Comparison of ENCODE assay signal across 17 mouse cellular contexts in the genomic region with DNA sequence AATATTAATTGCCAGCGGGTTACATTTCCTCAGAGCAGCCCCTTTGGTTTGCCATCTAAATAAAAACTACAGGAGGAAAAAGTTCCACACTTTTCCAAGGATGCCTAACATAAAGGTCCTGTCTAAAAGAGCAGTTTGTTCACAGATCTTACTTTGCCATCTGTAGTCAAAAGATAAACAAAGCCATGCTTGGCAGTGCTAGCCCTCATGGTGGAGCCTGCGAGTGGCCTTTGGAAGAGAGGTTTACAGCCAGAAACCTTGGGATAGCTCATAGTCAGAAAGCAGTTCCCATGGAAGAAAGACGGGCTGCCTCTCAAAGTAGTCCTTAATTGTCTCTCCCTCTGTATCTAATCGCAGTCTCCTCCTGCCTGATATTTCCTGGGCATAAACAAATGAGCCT. TPM values are rescaled to one million over a fixed set of nuclear protein-coding genes. Genes with fewer than 3 reads are reported as not detected.
DNase-seq lines count a peak whose midpoint lies in the region; ATAC-seq and TF ChIP-seq lines count a peak whose summit lies in the region.
"Had no signal": no experiment of that assay in that cellular context is flagged by ENCODE, and none has a peak within 500 bp of the region (broad histone marks: within the 10 kb centered on the region; RNA-seq: fewer than 3 reads in every experiment).

No protein-coding gene starts in this region.

- ATAC-seq in hindbrain, embryonic 15.5 days (ENCODE audit: low FRiP score, low read depth): no peak
- no peak for ATAC-seq in hindbrain, embryonic 16.5 days
- no peak for ATAC-seq in lung, postnatal 0 days
- ATAC-seq: activated CD4-positive, CD25-positive, alpha-beta regulatory T cell, adult 4 months; inflammation-experienced regulatory T-cells, adult 6 months; midbrain, embryonic 16.5 days; Patski had no signal

- no peak overlapping the region for H3K9ac ChIP-seq in hindbrain, embryonic 15.5 days
- no peak overlapping the region for H3K9ac ChIP-seq in hindbrain, embryonic 16.5 days (ENCODE audit: low read depth, low read length)
- no peak overlapping the region for H3K9ac ChIP-seq in lung, postnatal 0 days (replicated peaks; ENCODE audit: low read depth)
- H3K9ac ChIP-seq: embryonic facial prominence, embryonic 13.5 days; liver, embryonic 15.5 days had no signal

- H3K36me3 ChIP-seq in heart, embryonic 10.5 days: no peaks in the 10 kb centered on the region
- no peaks in the 10 kb centered on the region for H3K36me3 ChIP-seq in hindbrain, embryonic 15.5 days
- H3K36me3 ChIP-seq in hindbrain, embryonic 16.5 days (ENCODE audit: control insufficient read depth, insufficient read depth, low read length): no peaks in the 10 kb centered on the region
- H3K36me3 ChIP-seq in lung, postnatal 0 days (ENCODE audit: insufficient read depth, low read length): no peaks in the 10 kb centered on the region
- H3K36me3 ChIP-seq: embryonic facial prominence, embryonic 13.5 days; liver, embryonic 15.5 days had no signal

- H3K4me1 ChIP-seq in heart, embryonic 10.5 days: peaks cover 82% of the 10 kb centered on the region
- peaks cover 58% of the 10 kb centered on the region for H3K4me1 ChIP-seq in hindbrain, embryonic 15.5 days (replicated peaks)
- H3K4me1 ChIP-seq in hindbrain, embryonic 16.5 days (ENCODE audit: control insufficient read depth, insufficient read depth, low read depth, low read length): peaks cover 49% of the 10 kb centered on the region
- peaks cover 25% of the 10 kb centered on the region for H3K4me1 ChIP-seq in lung, postnatal 0 days (ENCODE audit: insufficient read depth, low read depth, low read length)

- peak; percentile 6; the same call in 1 of the 2 replicates for TF ChIP-seq CTCF in lung, postnatal 0 days (IDR thresholded peaks at IDR 0.05)

- H3K9me3 ChIP-seq in heart, embryonic 10.5 days: no peaks in the 10 kb centered on the region
- H3K9me3 ChIP-seq in hindbrain, embryonic 15.5 days: no peaks in the 10 kb centered on the region
- H3K9me3 ChIP-seq in hindbrain, embryonic 16.5 days (ENCODE audit: control insufficient read depth, low read length): no peaks in the 10 kb centered on the region
- no peaks in the 10 kb centered on the region for H3K9me3 ChIP-seq in lung, postnatal 0 days (ENCODE audit: low read length)
- H3K9me3 ChIP-seq: embryonic facial prominence, embryonic 13.5 days; liver, embryonic 15.5 days had no signal

- no peak for TF ChIP-seq EP300 in lung, postnatal 0 days (IDR thresholded peaks at IDR 0.05)

- H3K27ac ChIP-seq in heart, embryonic 10.5 days: peak overlapping the region; percentile 52; the same call in 1 of the 2 replicates
- 0 out of 2 replicates have a peak overlapping the region, but pooled peaks have one; percentile 34 for H3K27ac ChIP-seq in hindbrain, embryonic 15.5 days (replicated peaks)
- H3K27ac ChIP-seq in hindbrain, embryonic 16.5 days (ENCODE audit: low read depth, low read length): no peak overlapping the region
- no peak overlapping the region for H3K27ac ChIP-seq in lung, postnatal 0 days (ENCODE audit: low read length)
- H3K27ac ChIP-seq: embryonic facial prominence, embryonic 13.5 days; liver, embryonic 15.5 days had no signal

- H3K4me3 ChIP-seq in heart, embryonic 10.5 days: no peak overlapping the region
- H3K4me3 ChIP-seq in hindbrain, embryonic 15.5 days: no peak overlapping the region
- H3K4me3 ChIP-seq in hindbrain, embryonic 16.5 days (ENCODE audit: low read length): no peak overlapping the region
- H3K4me3 ChIP-seq in lung, postnatal 0 days (ENCODE audit: low read depth, low read length): no peak overlapping the region
- H3K4me3 ChIP-seq: embryonic facial prominence, embryonic 13.5 days; liver, embryonic 15.5 days had no signal

- no peak overlapping the region for H3K4me2 ChIP-seq in hindbrain, embryonic 15.5 days
- H3K4me2 ChIP-seq in hindbrain, embryonic 16.5 days (ENCODE audit: low read length): no peak overlapping the region
- no peak overlapping the region for H3K4me2 ChIP-seq in lung, postnatal 0 days (replicated peaks; ENCODE audit: low read depth, low read length)
- H3K4me2 ChIP-seq: embryonic facial prominence, embryonic 13.5 days; liver, embryonic 15.5 days had no signal

- no peak for DNase-seq in heart, embryonic 10.5 days (ENCODE audit: low spot score)
- no peak for DNase-seq in heart, adult 18-20 months
- DNase-seq in lung, postnatal 0 days (ENCODE audit: low spot score): no peak
- DNase-seq in lung, postnatal 36 days: no peak
- no peak for DNase-seq in testis, postnatal 14 days (ENCODE audit: low spot score)
- DNase-seq: gastrocnemius, postnatal 36 days; left cerebral cortex, postnatal 4 days; lung, postnatal 14 days had no signal

- WGBS in heart, embryonic 10.5 days: 62% methylated on average over 4 of the region's 4 CpGs
- 76% methylated on average over 4 of the region's 4 CpGs for WGBS in hindbrain, embryonic 15.5 days
- 61% methylated on average over 4 of the region's 4 CpGs for WGBS in hindbrain, embryonic 16.5 days
- 65% methylated on average over 4 of the region's 4 CpGs for WGBS in lung, postnatal 0 days

- no peaks in the 10 kb centered on the region for H3K27me3 ChIP-seq in heart, embryonic 10.5 days (ENCODE audit: insufficient read depth, poor library complexity, severe bottlenecking)
- H3K27me3 ChIP-seq in hindbrain, embryonic 15.5 days: no peaks in the 10 kb centered on the region
- H3K27me3 ChIP-seq in hindbrain, embryonic 16.5 days (replicated peaks; ENCODE audit: control insufficient read depth, insufficient read depth, low read length): no peaks in the 10 kb centered on the region
- H3K27me3 ChIP-seq in lung, postnatal 0 days (replicated peaks; ENCODE audit: insufficient read depth, low read length): no peaks in the 10 kb centered on the region
- H3K27me3 ChIP-seq: embryonic facial prominence, embryonic 13.5 days; liver, embryonic 15.5 days; Patski had no signal

RNA-seq across cellular contexts. Expression of gene Acvr1, which starts 36.4 kb away (rescaled TPM):
- polyA plus RNA-seq in heart, embryonic 10.5 days (2016; fragmentation: Nextera tagmentation; extraction: Ambion mirVana): 9.4 and 11.1 TPM in 2 replicates
- 10 to 100 TPM; 13.5 to 14.0 TPM for total RNA-seq in heart, adult 18-20 months (2021)
- polyA plus RNA-seq in hindbrain, embryonic 15.5 days (2015; fragmentation: Nextera tagmentation; extraction: Ambion mirVana): 4.5 and 5.0 TPM in 2 replicates
- polyA plus RNA-seq in hindbrain, embryonic 16.5 days (2015; fragmentation: Nextera tagmentation; extraction: Ambion mirVana): 4.6 and 5.1 TPM in 2 replicates
- 5.8 and 6.0 TPM in 2 replicates for polyA plus RNA-seq in lung, postnatal 0 days (2015; fragmentation: Nextera tagmentation; extraction: Ambion mirVana)

RNA-seq across cellular contexts. Expression of gene Upp2, which starts 36.6 kb away (rescaled TPM):
- polyA plus RNA-seq in heart, embryonic 10.5 days (2016; fragmentation: Nextera tagmentation; extraction: Ambion mirVana): 5.8 and 8.2 TPM in 2 replicates
- 1 to 10 TPM; 3.4 to 4.2 TPM for total RNA-seq in heart, adult 18-20 months (2021)
- polyA plus RNA-seq in hindbrain, embryonic 15.5 days (2015; fragmentation: Nextera tagmentation; extraction: Ambion mirVana): 12.0 and 16.2 TPM in 2 replicates
- polyA plus RNA-seq in hindbrain, embryonic 16.5 days (2015; fragmentation: Nextera tagmentation; extraction: Ambion mirVana): 14.6 and 15.1 TPM in 2 replicates
- polyA plus RNA-seq in lung, postnatal 0 days (2015; fragmentation: Nextera tagmentation; extraction: Ambion mirVana): 6.4 and 10.4 TPM in 2 replicates
- total RNA-seq: megakaryocyte-erythroid progenitor cell, adult 5-6 weeks had no signal

Comparison
In these comparisons a context has a peak if more than half of its experiments do, and no peak if none do; other contexts are left out.
1. H3K27ac ChIP-seq: peak in heart, embryonic 10.5 days (single experiment) and hindbrain, embryonic 15.5 days (single experiment); none in hindbrain, embryonic 16.5 days (single experiment) and lung, postnatal 0 days (single experiment).